Mouse (Mus musculus): ENCODE measurements around the gene Hdac9.

- no peak for TF ChIP-seq CTCF (IDR thresholded peaks at IDR 0.05; ENCODE audit: low read depth, low read length)
- no peak for TF ChIP-seq GATA2 (IDR thresholded peaks at IDR 0.05; ENCODE audit: borderline replicate concordance, low read depth, low read length)
- TF ChIP-seq GATA1 (IDR thresholded peaks at IDR 0.05; ENCODE audit: borderline replicate concordance, low read length) = no peak
- TF ChIP-seq TAL1 (conservative IDR thresholded peaks at IDR 0.05; ENCODE audit: low read depth, low read length) = no peak
- no peak for TF ChIP-seq POLR2AphosphoS5 (IDR thresholded peaks at IDR 0.05; ENCODE audit: insufficient replicate concordance, low read depth, low read length)
Observed at GRCm38 (mm10) chr12:34231621-34232150, 685.2 kb downstream of the Hdac9 start.
